ENCODE assay signal across 8 mouse cellular contexts in the genomic region with DNA sequence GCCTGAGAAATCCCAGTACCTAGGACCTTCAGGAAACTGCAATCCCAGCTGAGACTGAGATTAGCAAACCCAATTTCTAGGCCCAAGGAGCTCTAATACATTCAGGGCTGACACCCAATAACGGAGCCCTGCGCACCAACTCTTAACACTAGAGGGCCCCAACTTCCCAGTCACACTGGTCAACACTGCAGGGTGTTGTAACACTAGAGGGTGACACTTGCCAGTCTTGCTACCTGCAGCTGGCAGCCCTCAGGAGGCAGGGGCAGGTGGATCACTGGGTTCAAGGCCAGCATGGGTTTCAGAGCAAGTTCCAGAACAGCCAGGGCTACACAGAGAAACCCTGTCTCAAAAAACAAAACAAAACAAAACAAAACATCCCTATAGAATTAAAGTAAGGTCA. TPM values are rescaled to one million over a fixed set of nuclear protein-coding genes. Genes with fewer than 3 reads are reported as not detected.
A peak's percentile ranks its signal among the peaks of the same experiment; 100 is the strongest.
DNase-seq lines count a peak whose midpoint lies in the region; ATAC-seq lines count a peak whose summit lies in the region.

No protein-coding gene starts in this region.

- ATAC-seq in cerebellum, adult (ENCODE audit: insufficient number of reproducible peaks, low FRiP score, low TSS enrichment): 0 out of 2 replicates have a peak, but pooled peaks have one; percentile 17
- peak; percentile 60 for ATAC-seq in forebrain, embryonic 11.5 days (replicated peaks; ENCODE audit: low FRiP score)

- no peak overlapping the region for H3K4me2 ChIP-seq in forebrain, embryonic 11.5 days (ENCODE audit: low read depth, low read length, severe bottlenecking)

- no peak overlapping the region for H3K9ac ChIP-seq in forebrain, embryonic 11.5 days (ENCODE audit: low read length)

- H3K36me3 ChIP-seq in forebrain, embryonic 11.5 days (ENCODE audit: control insufficient read depth, insufficient read depth, low read length): no peaks in the 10 kb centered on the region

- H3K4me3 ChIP-seq in forebrain, embryonic 11.5 days (ENCODE audit: low read depth, low read length): no peak overlapping the region

- no peaks in the 10 kb centered on the region for H3K27me3 ChIP-seq in forebrain, embryonic 11.5 days (ENCODE audit: control insufficient read depth, insufficient read depth, low read length)

- WGBS in forebrain, embryonic 11.5 days: 10% methylated on average over 2 of the region's 2 CpGs

- no peaks in the 10 kb centered on the region for H3K9me3 ChIP-seq in forebrain, embryonic 11.5 days (ENCODE audit: control insufficient read depth, low read length)

- no peak overlapping the region for H3K27ac ChIP-seq in forebrain, embryonic 11.5 days (ENCODE audit: low read depth, low read length)

- no peak for DNase-seq in cerebellum, adult 8-10 months
- DNase-seq in adrenal gland, postnatal 14 days: peak; percentile 80
- DNase-seq in forebrain, embryonic 11.5 days (ENCODE audit: low spot score): peak; percentile 67
- DNase-seq in heart, postnatal 25 days (ENCODE audit: low spot score): peak; percentile 19
- DNase-seq in kidney, postnatal 4 days: peak; percentile 69 to 78
- DNase-seq in mesoderm, embryonic 11.5 days (ENCODE audit: low read depth, low spot score): peak; percentile 31
- DNase-seq in spleen, postnatal 36 days (ENCODE audit: low spot score in 2 of 2): peak; percentile 59 to 68

- H3K4me1 ChIP-seq in forebrain, embryonic 11.5 days (replicated peaks; ENCODE audit: control insufficient read depth, insufficient read depth, low read length): no peaks in the 10 kb centered on the region; the same call in 1 of the 2 replicates

- intact Hi-C loops in heart, postnatal 25 days (cut with DNase I): loop anchor here (5.0 kb wide), 1 partner anchor 74 kb away; no protein-coding TSS in a partner anchor

RNA-seq across cellular contexts. Expression of a gene that starts 0.6 kb away (rescaled TPM):
- 81.2 and 89.7 TPM in 2 replicates for total RNA-seq in adrenal gland, postnatal 14 days (2021)
- 176 and 179 TPM in 2 replicates for polyA plus RNA-seq in forebrain, embryonic 11.5 days (2014; fragmentation: Nextera tagmentation; extraction: Ambion mirVana)
- 10 to 100 TPM; 61.4 to 62.6 TPM for total RNA-seq in heart, postnatal 25 days (2021)

RNA-seq across cellular contexts. Expression of a gene that starts 8.9 kb away (rescaled TPM):
- total RNA-seq in adrenal gland, postnatal 14 days (2021): 18.5 and 19.8 TPM in 2 replicates
- polyA plus RNA-seq in forebrain, embryonic 11.5 days (2014; fragmentation: Nextera tagmentation; extraction: Ambion mirVana): 12.0 and 12.8 TPM in 2 replicates
- 10 to 100 TPM; 29.6 to 31.6 TPM for total RNA-seq in heart, postnatal 25 days (2021)
